Mouse (Mus musculus): ENCODE results near the gene Myb.

Gene Myb

DNA sequence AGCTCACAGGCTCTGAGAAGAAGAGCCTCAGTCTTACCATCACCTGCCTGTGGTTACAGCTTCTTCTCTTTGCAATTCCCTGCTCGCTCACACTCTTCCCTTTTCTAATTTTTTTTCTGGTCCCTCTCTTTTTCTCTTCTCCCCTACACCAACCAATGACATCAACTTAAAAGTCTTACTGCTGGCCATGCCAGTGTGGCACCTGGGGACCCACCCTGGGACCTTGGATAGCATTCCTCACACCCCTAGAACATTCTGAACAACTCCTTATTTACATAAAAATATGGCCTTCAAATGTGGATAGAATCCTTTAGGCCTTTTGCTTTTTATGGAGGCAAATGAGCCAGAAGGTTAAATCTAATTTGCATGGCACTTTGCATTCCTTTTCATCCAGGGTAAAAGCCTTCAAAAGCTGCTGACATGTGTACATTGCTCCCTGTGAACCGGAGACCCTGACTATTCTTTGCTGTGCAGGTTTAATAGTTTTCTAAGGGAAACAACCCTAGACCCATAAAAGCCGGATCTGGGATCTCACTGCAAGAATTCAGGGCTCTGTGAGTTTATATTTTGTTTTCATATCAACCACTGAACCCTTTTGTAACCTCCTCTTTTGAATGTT lies 73.1 kb downstream of the Myb start:
- no peak for DNase-seq (ENCODE audit: inconsistent age in 2 of 2, low spot score in 1 of 2)

- no peak for DNase-seq (ENCODE audit: inconsistent age in 2 of 2, low spot score in 1 of 2)
Observed at GRCm38 (mm10) chr10:21085044-21085443, 75.7 kb downstream of the Myb start.

- DNase-seq (ENCODE audit: inconsistent age in 2 of 2, low spot score in 1 of 2): no peak
Observed at GRCm38 (mm10) chr10:21083391-21083918, 77.3 kb downstream of the Myb start.

DNA sequence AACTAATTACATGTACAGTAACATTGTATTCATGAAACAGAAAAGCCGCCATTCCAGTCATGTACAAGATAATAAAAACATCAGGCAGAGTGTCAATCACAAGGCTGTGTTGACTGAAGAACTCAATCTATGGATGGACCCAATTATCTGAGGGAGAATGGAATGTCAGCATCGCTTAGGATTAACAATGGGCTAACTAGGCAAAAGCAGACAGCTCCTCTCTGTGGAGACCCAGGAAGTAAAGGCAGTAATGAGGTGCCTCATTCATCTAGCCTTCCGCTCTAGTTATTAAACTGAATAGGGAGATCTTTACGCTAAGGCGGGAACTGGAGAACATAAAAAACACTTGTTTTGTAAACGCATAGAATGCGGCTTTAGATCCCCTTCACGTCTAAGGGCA lies 78.3 kb downstream of the Myb start:
- no peak for DNase-seq (ENCODE audit: inconsistent age in 2 of 2, low spot score in 1 of 2)

DNA sequence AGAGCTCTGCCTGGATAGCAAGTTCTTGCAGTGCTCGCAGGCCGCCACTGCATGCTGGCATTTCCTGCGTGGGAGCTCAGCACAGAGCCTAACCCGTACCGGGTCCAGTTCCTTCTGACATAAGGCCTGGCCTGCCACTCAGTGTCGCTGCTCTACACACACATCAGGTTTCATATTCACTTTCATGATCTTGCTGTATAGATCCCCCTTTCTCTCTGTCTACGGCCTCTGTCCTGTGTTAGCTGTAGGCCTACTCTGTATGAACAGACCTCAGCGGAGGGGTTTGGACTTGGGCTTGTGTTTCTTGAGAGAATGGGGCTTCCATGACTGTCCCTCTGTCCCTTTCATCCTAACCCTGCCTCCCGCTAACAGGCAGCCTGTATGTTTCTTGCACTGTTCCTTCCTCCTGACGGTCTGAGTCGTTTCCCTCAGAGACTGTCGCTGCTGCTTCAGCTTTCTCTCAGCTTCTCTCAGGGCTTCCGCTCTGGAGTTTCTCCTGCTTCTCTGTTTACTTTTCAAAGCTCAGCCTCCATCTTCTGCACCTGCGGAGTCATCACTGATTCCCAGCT lies 83.5 kb downstream of the Myb start:
- no peak for DNase-seq (ENCODE audit: inconsistent age in 2 of 2, low spot score in 1 of 2)

GRCm38 (mm10) chr10:21076731-21077130 lies 84.1 kb downstream of the Myb start:
- DNase-seq (ENCODE audit: inconsistent age in 2 of 2, low spot score in 1 of 2): no peak

- no peak for DNase-seq (ENCODE audit: inconsistent age in 2 of 2, low spot score in 1 of 2)
Observed at GRCm38 (mm10) chr10:21076137-21076536, 84.6 kb downstream of the Myb start.

Data from adrenal gland, adult (tissue).